In the genomic region with DNA sequence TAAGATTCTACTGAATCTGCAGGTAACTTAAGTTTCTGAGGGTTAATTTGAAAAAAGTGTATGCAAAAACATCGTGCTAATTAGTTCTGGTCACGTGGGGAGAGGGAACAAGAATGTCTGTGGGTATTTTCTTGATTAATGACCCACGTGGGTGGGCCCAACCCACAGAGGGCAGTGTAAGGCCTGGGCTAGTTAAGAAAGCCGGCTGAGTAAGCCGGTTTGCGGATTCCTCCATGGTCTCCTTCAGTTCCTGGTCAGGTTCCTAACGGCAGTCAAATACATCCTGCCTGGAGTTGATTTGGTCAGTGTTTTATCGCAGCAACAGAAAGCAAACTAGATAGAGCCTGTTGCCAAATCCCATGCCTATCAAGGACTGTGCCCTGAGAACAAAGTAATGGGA, we compare ENCODE assay signal across 22 mouse cellular contexts. TPM values are rescaled to one million over a fixed set of nuclear protein-coding genes. Genes with fewer than 3 reads are reported as not detected.
DNase-seq lines count a peak whose midpoint lies in the region; ATAC-seq and TF ChIP-seq lines count a peak whose summit lies in the region.
"Had no signal": no experiment of that assay in that cellular context is flagged by ENCODE, and none has a peak within 500 bp of the region (broad histone marks: within the 10 kb centered on the region; RNA-seq: fewer than 3 reads in every experiment).

No protein-coding gene starts in this region.

- H3K4me2 ChIP-seq in hindbrain, postnatal 0 days (ENCODE audit: low read depth, low read length): no peak overlapping the region
- H3K4me2 ChIP-seq in hindbrain, embryonic 14.5 days (replicated peaks): no peak overlapping the region
- H3K4me2 ChIP-seq in midbrain, postnatal 0 days (ENCODE audit: low read depth, low read length, poor library complexity, severe bottlenecking): no peak overlapping the region
- H3K4me2 ChIP-seq in midbrain, embryonic 15.5 days: no peak overlapping the region
- no peak overlapping the region for H3K4me2 ChIP-seq in kidney, embryonic 15.5 days
- H3K4me2 ChIP-seq in stomach, postnatal 0 days (replicated peaks; ENCODE audit: low read depth): no peak overlapping the region
- H3K4me2 ChIP-seq: hindbrain, embryonic 12.5 days had no signal

- no peak for TF ChIP-seq EP300 in stomach, postnatal 0 days (optimal IDR thresholded peaks at IDR 0.05)

- no peak for ATAC-seq in hindbrain, postnatal 0 days
- no peak for ATAC-seq in hindbrain, embryonic 14.5 days (ENCODE audit: low FRiP score)
- ATAC-seq in midbrain, postnatal 0 days (ENCODE audit: low FRiP score): no peak
- ATAC-seq in midbrain, embryonic 15.5 days (replicated peaks): no peak
- ATAC-seq in kidney, embryonic 15.5 days (replicated peaks; ENCODE audit: low FRiP score): no peak
- ATAC-seq in stomach, postnatal 0 days (ENCODE audit: low FRiP score, low TSS enrichment): peak; percentile 81

- H3K27ac ChIP-seq in hindbrain, postnatal 0 days: no peak overlapping the region
- no peak overlapping the region for H3K27ac ChIP-seq in hindbrain, embryonic 14.5 days
- H3K27ac ChIP-seq in midbrain, postnatal 0 days (ENCODE audit: low read depth, low read length): no peak overlapping the region
- no peak overlapping the region for H3K27ac ChIP-seq in midbrain, embryonic 15.5 days
- peak overlapping the region; percentile 23; the same call in 1 of the 2 replicates for H3K27ac ChIP-seq in kidney, embryonic 15.5 days
- H3K27ac ChIP-seq in stomach, postnatal 0 days (replicated peaks): no peak overlapping the region
- H3K27ac ChIP-seq: gastrocnemius, adult 2 months; hindbrain, embryonic 12.5 days had no signal

- 47% methylated on average over 8 of the region's 8 CpGs for WGBS in hindbrain, postnatal 0 days
- WGBS in hindbrain, embryonic 14.5 days: 51% methylated on average over 8 of the region's 8 CpGs
- 72% methylated on average over 8 of the region's 8 CpGs for WGBS in midbrain, postnatal 0 days
- 69% methylated on average over 8 of the region's 8 CpGs for WGBS in midbrain, embryonic 15.5 days
- 28% methylated on average over 8 of the region's 8 CpGs for WGBS in kidney, embryonic 15.5 days
- 20% methylated on average over 8 of the region's 8 CpGs for WGBS in stomach, postnatal 0 days

- no peak overlapping the region for H3K9ac ChIP-seq in hindbrain, postnatal 0 days (replicated peaks; ENCODE audit: low read length)
- no peak overlapping the region for H3K9ac ChIP-seq in hindbrain, embryonic 14.5 days
- H3K9ac ChIP-seq in midbrain, postnatal 0 days (replicated peaks; ENCODE audit: low read length, poor library complexity, severe bottlenecking): no peak overlapping the region
- H3K9ac ChIP-seq in midbrain, embryonic 15.5 days: no peak overlapping the region
- H3K9ac ChIP-seq in kidney, embryonic 15.5 days: no peak overlapping the region
- no peak overlapping the region for H3K9ac ChIP-seq in stomach, postnatal 0 days (ENCODE audit: low read length)
- H3K9ac ChIP-seq: hindbrain, embryonic 12.5 days had no signal

- TF ChIP-seq CTCF in hindbrain, postnatal 0 days (IDR thresholded peaks at IDR 0.05; ENCODE audit: low read depth): no peak
- TF ChIP-seq CTCF in midbrain, postnatal 0 days (IDR thresholded peaks at IDR 0.05): no peak
- peak; percentile 48 for TF ChIP-seq CTCF in stomach, postnatal 0 days (IDR thresholded peaks at IDR 0.05; ENCODE audit: low read depth)

- no peaks in the 10 kb centered on the region for H3K36me3 ChIP-seq in hindbrain, postnatal 0 days (ENCODE audit: insufficient read depth, low read length)
- no peaks in the 10 kb centered on the region for H3K36me3 ChIP-seq in hindbrain, embryonic 14.5 days (replicated peaks; ENCODE audit: control insufficient read depth, insufficient read depth)
- H3K36me3 ChIP-seq in midbrain, postnatal 0 days (ENCODE audit: insufficient read depth, low read length): no peaks in the 10 kb centered on the region
- H3K36me3 ChIP-seq in midbrain, embryonic 15.5 days (replicated peaks): no peaks in the 10 kb centered on the region
- H3K36me3 ChIP-seq in kidney, embryonic 15.5 days: no peaks in the 10 kb centered on the region
- no peaks in the 10 kb centered on the region for H3K36me3 ChIP-seq in stomach, postnatal 0 days (ENCODE audit: control insufficient read depth, insufficient read depth, low read length)
- H3K36me3 ChIP-seq: hindbrain, embryonic 12.5 days had no signal

- DNase-seq in hindbrain, postnatal 0 days (ENCODE audit: low spot score): peak; percentile 7
- DNase-seq in hindbrain, embryonic 14.5 days (ENCODE audit: low spot score): no peak
- peak; percentile 5 for DNase-seq in midbrain, postnatal 0 days (ENCODE audit: low spot score)
- peak; percentile 74 for DNase-seq in stomach, postnatal 0 days (ENCODE audit: low spot score)
- DNase-seq in cerebellum, postnatal 10 days: no peak
- DNase-seq in ovary, postnatal 14 days (ENCODE audit: low spot score): no peak
- DNase-seq: adrenal gland, postnatal 14 days; cerebellum, adult 2 months; gastrocnemius, adult 2 months; heart, adult 18-20 months; lung, adult 18-20 months; midbrain, embryonic 14.5 days; spleen, adult 18-20 months; thymus, postnatal 25 days had no signal

- H3K4me1 ChIP-seq in hindbrain, postnatal 0 days (ENCODE audit: insufficient read depth, low read length): no peaks in the 10 kb centered on the region
- no peaks in the 10 kb centered on the region for H3K4me1 ChIP-seq in hindbrain, embryonic 14.5 days (replicated peaks; ENCODE audit: control insufficient read depth, insufficient read depth, low read length)
- H3K4me1 ChIP-seq in midbrain, postnatal 0 days (ENCODE audit: insufficient read depth, low read length): no peaks in the 10 kb centered on the region
- no peaks in the 10 kb centered on the region for H3K4me1 ChIP-seq in midbrain, embryonic 15.5 days
- peaks cover 3% of the 10 kb centered on the region; the same call in 1 of the 2 replicates for H3K4me1 ChIP-seq in kidney, embryonic 15.5 days
- H3K4me1 ChIP-seq in stomach, postnatal 0 days (replicated peaks; ENCODE audit: control insufficient read depth, insufficient read depth): 0 out of 2 replicates have a peak, but pooled peaks cover 2% of the 10 kb centered on the region
- H3K4me1 ChIP-seq: hindbrain, embryonic 12.5 days had no signal

- no peaks in the 10 kb centered on the region for H3K9me3 ChIP-seq in hindbrain, postnatal 0 days (ENCODE audit: low read length)
- H3K9me3 ChIP-seq in hindbrain, embryonic 14.5 days (ENCODE audit: control insufficient read depth, low read length): no peaks in the 10 kb centered on the region
- H3K9me3 ChIP-seq in midbrain, postnatal 0 days (ENCODE audit: low read length): no peaks in the 10 kb centered on the region
- no peaks in the 10 kb centered on the region for H3K9me3 ChIP-seq in midbrain, embryonic 15.5 days
- H3K9me3 ChIP-seq in kidney, embryonic 15.5 days (replicated peaks): no peaks in the 10 kb centered on the region
- no peaks in the 10 kb centered on the region for H3K9me3 ChIP-seq in stomach, postnatal 0 days (ENCODE audit: control insufficient read depth, low read length)
- H3K9me3 ChIP-seq: hindbrain, embryonic 12.5 days had no signal

- H3K4me3 ChIP-seq in hindbrain, postnatal 0 days (ENCODE audit: low read length): no peak overlapping the region
- no peak overlapping the region for H3K4me3 ChIP-seq in hindbrain, embryonic 14.5 days (replicated peaks; ENCODE audit: low read length)
- no peak overlapping the region for H3K4me3 ChIP-seq in midbrain, postnatal 0 days (ENCODE audit: low read depth, low read length)
- no peak overlapping the region for H3K4me3 ChIP-seq in midbrain, embryonic 15.5 days
- no peak overlapping the region for H3K4me3 ChIP-seq in kidney, embryonic 15.5 days (replicated peaks)
- no peak overlapping the region for H3K4me3 ChIP-seq in stomach, postnatal 0 days (ENCODE audit: low read depth, low read length)
- H3K4me3 ChIP-seq: gastrocnemius, adult 2 months; hindbrain, embryonic 12.5 days had no signal

- H3K27me3 ChIP-seq in hindbrain, postnatal 0 days (ENCODE audit: insufficient read depth, low read length): no peaks in the 10 kb centered on the region
- H3K27me3 ChIP-seq in hindbrain, embryonic 14.5 days (ENCODE audit: control insufficient read depth, insufficient read depth, low read length): no peaks in the 10 kb centered on the region
- no peaks in the 10 kb centered on the region for H3K27me3 ChIP-seq in midbrain, postnatal 0 days (ENCODE audit: insufficient read depth, low read length)
- H3K27me3 ChIP-seq in midbrain, embryonic 15.5 days (replicated peaks): no peaks in the 10 kb centered on the region
- H3K27me3 ChIP-seq in kidney, embryonic 15.5 days: no peaks in the 10 kb centered on the region
- no peaks in the 10 kb centered on the region for H3K27me3 ChIP-seq in stomach, postnatal 0 days (ENCODE audit: control insufficient read depth, insufficient read depth, low read length)

RNA-seq across cellular contexts. Expression of a gene that starts 1.6 kb away (rescaled TPM):
- not detected in 2 replicates for total RNA-seq in hindbrain, postnatal 0 days (2014; rRNA removed)
- polyA plus RNA-seq in hindbrain, postnatal 0 days (2015; fragmentation: Nextera tagmentation; extraction: Ambion mirVana): not detected in 2 replicates
- not detected in 2 replicates for polyA plus RNA-seq in hindbrain, embryonic 14.5 days (2014; fragmentation: Nextera tagmentation; extraction: Ambion mirVana)
- not detected in 2 replicates for total RNA-seq in midbrain, postnatal 0 days (2014; rRNA removed)
- polyA plus RNA-seq in midbrain, postnatal 0 days (2015; fragmentation: Nextera tagmentation; extraction: Ambion mirVana): not detected in 2 replicates
- polyA plus RNA-seq in midbrain, embryonic 15.5 days (2015; fragmentation: Nextera tagmentation; extraction: Ambion mirVana): not detected in 2 replicates
- polyA plus RNA-seq in kidney, embryonic 15.5 days (2015; fragmentation: Nextera tagmentation; extraction: Ambion mirVana): 0.19 and 0.24 TPM in 2 replicates
- polyA plus RNA-seq in stomach, postnatal 0 days (2015; fragmentation: Nextera tagmentation; extraction: Ambion mirVana): 0.08 and 0.15 TPM in 2 replicates
- total RNA-seq: adrenal gland, postnatal 14 days; gastrocnemius, adult 2 months; heart, adult 18-20 months; layer of hippocampus, postnatal 10 days; left cerebral cortex, postnatal 14 days had no signal
- polyA plus RNA-seq: cerebellum, adult 2 months; cortical plate, adult 2 months; heart, embryonic 16.5 days; hindbrain, embryonic 12.5 days; midbrain, embryonic 14.5 days; stomach, embryonic 14.5 days had no signal

RNA-seq across cellular contexts. Expression of a gene that starts 29.4 kb away (rescaled TPM):
- total RNA-seq in hindbrain, postnatal 0 days (2014; rRNA removed): 31.6 and 34.4 TPM in 2 replicates
- 17.5 and 18.1 TPM in 2 replicates for polyA plus RNA-seq in hindbrain, postnatal 0 days (2015; fragmentation: Nextera tagmentation; extraction: Ambion mirVana)
- 14.8 and 14.9 TPM in 2 replicates for polyA plus RNA-seq in hindbrain, embryonic 14.5 days (2014; fragmentation: Nextera tagmentation; extraction: Ambion mirVana)
- 24.4 TPM in 2 replicates for total RNA-seq in midbrain, postnatal 0 days (2014; rRNA removed)
- 14.5 and 15.7 TPM in 2 replicates for polyA plus RNA-seq in midbrain, postnatal 0 days (2015; fragmentation: Nextera tagmentation; extraction: Ambion mirVana)
- polyA plus RNA-seq in midbrain, embryonic 15.5 days (2015; fragmentation: Nextera tagmentation; extraction: Ambion mirVana): 14.2 and 16.4 TPM in 2 replicates
- polyA plus RNA-seq in kidney, embryonic 15.5 days (2015; fragmentation: Nextera tagmentation; extraction: Ambion mirVana): 58.7 and 62.6 TPM in 2 replicates
- 71.5 and 73.0 TPM in 2 replicates for polyA plus RNA-seq in stomach, postnatal 0 days (2015; fragmentation: Nextera tagmentation; extraction: Ambion mirVana)

RNA-seq across cellular contexts. Expression of a gene that starts 36.2 kb away (rescaled TPM):
- total RNA-seq in hindbrain, postnatal 0 days (2014; rRNA removed): 1.7 and 3.0 TPM in 2 replicates
- 1.00 and 1.2 TPM in 2 replicates for polyA plus RNA-seq in hindbrain, postnatal 0 days (2015; fragmentation: Nextera tagmentation; extraction: Ambion mirVana)
- 0.50 and 0.53 TPM in 2 replicates for polyA plus RNA-seq in hindbrain, embryonic 14.5 days (2014; fragmentation: Nextera tagmentation; extraction: Ambion mirVana)
- total RNA-seq in midbrain, postnatal 0 days (2014; rRNA removed): 1.5 and 1.8 TPM in 2 replicates
- polyA plus RNA-seq in midbrain, postnatal 0 days (2015; fragmentation: Nextera tagmentation; extraction: Ambion mirVana): 1.8 TPM in 2 replicates
- 0.70 and 0.72 TPM in 2 replicates for polyA plus RNA-seq in midbrain, embryonic 15.5 days (2015; fragmentation: Nextera tagmentation; extraction: Ambion mirVana)
- 4.4 and 4.8 TPM in 2 replicates for polyA plus RNA-seq in kidney, embryonic 15.5 days (2015; fragmentation: Nextera tagmentation; extraction: Ambion mirVana)
- polyA plus RNA-seq in stomach, postnatal 0 days (2015; fragmentation: Nextera tagmentation; extraction: Ambion mirVana): 18.5 and 20.6 TPM in 2 replicates

RNA-seq across cellular contexts. Expression of a gene that starts 47.4 kb away (rescaled TPM):
- total RNA-seq in hindbrain, postnatal 0 days (2014; rRNA removed): 0.79 TPM in 1 of 2 replicates, not detected in the other
- polyA plus RNA-seq in hindbrain, postnatal 0 days (2015; fragmentation: Nextera tagmentation; extraction: Ambion mirVana): 0.29 and 0.71 TPM in 2 replicates
- polyA plus RNA-seq in hindbrain, embryonic 14.5 days (2014; fragmentation: Nextera tagmentation; extraction: Ambion mirVana): 0.86 and 1.2 TPM in 2 replicates
- total RNA-seq in midbrain, postnatal 0 days (2014; rRNA removed): not detected in 2 replicates
- polyA plus RNA-seq in midbrain, postnatal 0 days (2015; fragmentation: Nextera tagmentation; extraction: Ambion mirVana): 0.70 TPM in 1 of 2 replicates, not detected in the other
- 1.4 and 2.3 TPM in 2 replicates for polyA plus RNA-seq in midbrain, embryonic 15.5 days (2015; fragmentation: Nextera tagmentation; extraction: Ambion mirVana)
- polyA plus RNA-seq in kidney, embryonic 15.5 days (2015; fragmentation: Nextera tagmentation; extraction: Ambion mirVana): 1.8 and 2.8 TPM in 2 replicates
- 0.91 and 1.1 TPM in 2 replicates for polyA plus RNA-seq in stomach, postnatal 0 days (2015; fragmentation: Nextera tagmentation; extraction: Ambion mirVana)
- total RNA-seq: layer of hippocampus, postnatal 10 days; left cerebral cortex, postnatal 14 days had no signal
- polyA plus RNA-seq: cerebellum, adult 2 months; cortical plate, adult 2 months had no signal

RNA-seq across cellular contexts. Expression of a gene that starts 52.6 kb away (rescaled TPM):
- 4.5 and 7.0 TPM in 2 replicates for total RNA-seq in hindbrain, postnatal 0 days (2014; rRNA removed)
- polyA plus RNA-seq in hindbrain, postnatal 0 days (2015; fragmentation: Nextera tagmentation; extraction: Ambion mirVana): 7.0 and 7.8 TPM in 2 replicates
- polyA plus RNA-seq in hindbrain, embryonic 14.5 days (2014; fragmentation: Nextera tagmentation; extraction: Ambion mirVana): 4.7 and 5.3 TPM in 2 replicates
- total RNA-seq in midbrain, postnatal 0 days (2014; rRNA removed): 4.7 and 6.2 TPM in 2 replicates
- polyA plus RNA-seq in midbrain, postnatal 0 days (2015; fragmentation: Nextera tagmentation; extraction: Ambion mirVana): 9.0 and 9.7 TPM in 2 replicates
- polyA plus RNA-seq in midbrain, embryonic 15.5 days (2015; fragmentation: Nextera tagmentation; extraction: Ambion mirVana): 6.3 TPM in 2 replicates
- 5.4 and 6.1 TPM in 2 replicates for polyA plus RNA-seq in kidney, embryonic 15.5 days (2015; fragmentation: Nextera tagmentation; extraction: Ambion mirVana)
- 8.5 and 8.6 TPM in 2 replicates for polyA plus RNA-seq in stomach, postnatal 0 days (2015; fragmentation: Nextera tagmentation; extraction: Ambion mirVana)

Comparison
In these comparisons a context has a peak if more than half of its experiments do, and no peak if none do; other contexts are left out.
1. DNase-seq: peak in hindbrain, postnatal 0 days (single experiment), midbrain, postnatal 0 days (single experiment) and stomach, postnatal 0 days (single experiment); none in hindbrain, embryonic 14.5 days (single experiment), cerebellum, postnatal 10 days (0 of 2) and ovary, postnatal 14 days (single experiment).